Mouse (Mus musculus) heart, adult 2 months (tissue): ENCODE results near the gene Cacna1c.

Experiments
- EP300 ChIP-seq: fragments of 200-500 bp; IDR thresholded peaks from 2 replicates; pipeline ENCODE4 v1.6.1; 2011; ENCODE audit warnings: low read depth, low read length, control low read depth; ENCODE audit not compliant: insufficient read depth
- POLR2A ChIP-seq: fragments of 200-500 bp; IDR thresholded peaks from 2 replicates; pipeline ENCODE4 v1.6.1; 2011; ENCODE audit warnings: mild to moderate bottlenecking, low read depth, low read length, control low read depth; ENCODE audit not compliant: insufficient read depth

- TF ChIP-seq POLR2A: no peak
- no peak for TF ChIP-seq EP300
These were observed 260.4 kb downstream of the Cacna1c start for GRCm38 (mm10) chr6:118935520-118936415.
